In the genomic region with DNA sequence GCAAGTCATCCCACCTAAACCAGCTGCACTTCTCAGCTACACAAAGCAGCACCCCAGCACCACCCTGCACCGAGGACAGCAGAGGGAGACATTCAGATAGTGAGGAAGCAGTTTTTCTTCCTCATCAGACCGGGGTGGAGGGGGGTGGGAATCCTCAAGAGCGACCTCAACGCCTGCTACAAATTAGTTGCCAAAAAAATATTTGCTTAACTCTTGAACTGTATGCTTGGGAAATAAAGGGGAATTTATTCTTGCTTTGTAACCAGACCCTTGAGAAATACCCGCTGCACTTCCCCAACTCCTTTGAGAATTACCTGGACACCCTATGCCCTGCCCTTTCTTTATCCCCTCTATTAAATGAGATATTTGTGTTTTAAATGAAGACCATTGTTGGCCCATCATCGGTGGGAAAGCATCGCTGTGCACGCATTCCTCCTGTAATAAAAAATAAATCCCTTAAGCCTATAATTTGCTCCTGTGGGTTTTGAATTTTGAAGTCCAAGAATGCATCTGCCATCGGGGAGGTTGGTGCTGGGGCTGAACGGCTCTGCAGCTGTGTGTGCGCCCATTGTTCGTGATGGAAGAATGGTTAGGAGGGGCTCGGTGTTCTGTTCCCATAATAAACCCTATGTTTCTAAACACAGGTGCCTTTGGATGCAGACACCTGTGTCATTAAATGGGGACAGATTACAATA, we compare ENCODE assay signal across 17 mouse cellular contexts.
DNase-seq lines count a peak whose midpoint lies in the region; ATAC-seq and TF ChIP-seq lines count a peak whose summit lies in the region.
"Had no signal": no experiment of that assay in that cellular context is flagged by ENCODE, and none has a peak within 500 bp of the region (broad histone marks: within the 10 kb centered on the region; RNA-seq: fewer than 3 reads in every experiment).

No protein-coding gene starts in this region.

- no peaks in the 10 kb centered on the region for H3K27me3 ChIP-seq in hindbrain, embryonic 10.5 days (ENCODE audit: insufficient read depth, poor library complexity, severe bottlenecking)
- H3K27me3 ChIP-seq in hindbrain, embryonic 14.5 days (ENCODE audit: control insufficient read depth, insufficient read depth, low read length), result no peaks in the 10 kb centered on the region
- H3K27me3 ChIP-seq in lung, embryonic 14.5 days (ENCODE audit: insufficient read depth, low read length), result no peaks in the 10 kb centered on the region
- H3K27me3 ChIP-seq in embryonic facial prominence, embryonic 13.5 days, result no peaks in the 10 kb centered on the region
- H3K27me3 ChIP-seq: hindbrain, embryonic 15.5 days; limb, embryonic 12.5 days had no signal

- H3K4me2 ChIP-seq in hindbrain, embryonic 14.5 days (replicated peaks), result no peak overlapping the region
- H3K4me2 ChIP-seq in lung, embryonic 14.5 days, result no peak overlapping the region
- no peak overlapping the region for H3K4me2 ChIP-seq in embryonic facial prominence, embryonic 13.5 days
- H3K4me2 ChIP-seq: hindbrain, embryonic 15.5 days; limb, embryonic 12.5 days had no signal

- H3K36me3 ChIP-seq in hindbrain, embryonic 10.5 days, result no peaks in the 10 kb centered on the region
- no peaks in the 10 kb centered on the region for H3K36me3 ChIP-seq in hindbrain, embryonic 14.5 days (replicated peaks; ENCODE audit: control insufficient read depth, insufficient read depth)
- no peaks in the 10 kb centered on the region for H3K36me3 ChIP-seq in lung, embryonic 14.5 days (ENCODE audit: insufficient read depth)
- no peaks in the 10 kb centered on the region for H3K36me3 ChIP-seq in embryonic facial prominence, embryonic 13.5 days
- H3K36me3 ChIP-seq: hindbrain, embryonic 15.5 days; limb, embryonic 12.5 days had no signal

- no peak overlapping the region for H3K4me3 ChIP-seq in hindbrain, embryonic 10.5 days
- H3K4me3 ChIP-seq in hindbrain, embryonic 14.5 days (replicated peaks; ENCODE audit: low read length), result no peak overlapping the region
- no peak overlapping the region for H3K4me3 ChIP-seq in lung, embryonic 14.5 days (ENCODE audit: low read depth, low read length)
- no peak overlapping the region for H3K4me3 ChIP-seq in lung, adult 2 months (replicated peaks; ENCODE audit: extremely low read depth, low read depth, low read length)
- no peak overlapping the region for H3K4me3 ChIP-seq in embryonic facial prominence, embryonic 13.5 days
- H3K4me3 ChIP-seq: hindbrain, embryonic 15.5 days; limb, embryonic 12.5 days had no signal

- TF ChIP-seq CTCF in lung, embryonic 14.5 days (IDR thresholded peaks at IDR 0.05; ENCODE audit: low read depth), result peak; percentile 47; the same call in 1 of the 2 replicates
- TF ChIP-seq CTCF in lung, adult 2 months (IDR thresholded peaks at IDR 0.05; ENCODE audit: insufficient read depth, low read length), result no peak

- no peaks in the 10 kb centered on the region for H3K9me3 ChIP-seq in hindbrain, embryonic 10.5 days
- no peaks in the 10 kb centered on the region for H3K9me3 ChIP-seq in hindbrain, embryonic 14.5 days (ENCODE audit: control insufficient read depth, low read length)
- no peaks in the 10 kb centered on the region for H3K9me3 ChIP-seq in lung, embryonic 14.5 days (ENCODE audit: low read depth, low read length)
- H3K9me3 ChIP-seq in embryonic facial prominence, embryonic 13.5 days, result no peaks in the 10 kb centered on the region
- H3K9me3 ChIP-seq: hindbrain, embryonic 15.5 days; limb, embryonic 12.5 days had no signal

- DNase-seq in hindbrain, embryonic 10.5 days (ENCODE audit: low spot score), result peak; percentile 8
- DNase-seq in hindbrain, embryonic 14.5 days (ENCODE audit: low spot score), result no peak
- DNase-seq in lung, embryonic 14.5 days, result peak; percentile 36
- no peak for DNase-seq in lung, adult 2 months
- DNase-seq in embryo, embryonic 10 days (ENCODE audit: low spot score), result peak; percentile 18
- DNase-seq in right cerebral cortex, postnatal 25 days, result no peak
- DNase-seq: adrenal gland, adult 2 months; gastrocnemius, postnatal 36 days; spleen, adult 18-20 months; thymus, adult 18-20 months had no signal

- H3K4me1 ChIP-seq in hindbrain, embryonic 10.5 days (replicated peaks), result peaks cover 9% of the 10 kb centered on the region
- no peaks in the 10 kb centered on the region for H3K4me1 ChIP-seq in hindbrain, embryonic 14.5 days (replicated peaks; ENCODE audit: control insufficient read depth, insufficient read depth, low read length)
- H3K4me1 ChIP-seq in lung, embryonic 14.5 days (ENCODE audit: insufficient read depth), result peaks cover 9% of the 10 kb centered on the region; the same call in 1 of the 2 replicates
- peaks cover 3% of the 10 kb centered on the region; the same call in 1 of the 2 replicates for H3K4me1 ChIP-seq in lung, adult 2 months (ENCODE audit: control insufficient read depth, insufficient read depth, low read length)
- peaks cover 35% of the 10 kb centered on the region for H3K4me1 ChIP-seq in embryonic facial prominence, embryonic 13.5 days
- H3K4me1 ChIP-seq: hindbrain, embryonic 15.5 days had no signal

- H3K27ac ChIP-seq in hindbrain, embryonic 10.5 days, result peak overlapping the region; percentile 19; the same call in 1 of the 2 replicates
- H3K27ac ChIP-seq in hindbrain, embryonic 14.5 days, result no peak overlapping the region
- H3K27ac ChIP-seq in lung, embryonic 14.5 days (ENCODE audit: low read depth), result no peak overlapping the region
- peak overlapping the region; percentile 69; the same call in 1 of the 2 replicates for H3K27ac ChIP-seq in embryonic facial prominence, embryonic 13.5 days
- H3K27ac ChIP-seq: hindbrain, embryonic 15.5 days; limb, embryonic 12.5 days; macrophage had no signal

- TF ChIP-seq POLR2A in lung, adult 2 months (IDR thresholded peaks at IDR 0.05; ENCODE audit: borderline replicate concordance, extremely low read depth, low read depth, low read length), result no peak

- ATAC-seq in hindbrain, embryonic 14.5 days (ENCODE audit: low FRiP score), result no peak
- peak; percentile 56; the same call in 1 of the 2 replicates for ATAC-seq in lung, embryonic 14.5 days (ENCODE audit: insufficient read depth)
- ATAC-seq in embryonic facial prominence, embryonic 13.5 days (ENCODE audit: insufficient number of reproducible peaks, insufficient read depth, low FRiP score, low TSS enrichment, low read depth), result peak; percentile 29; the same call in 1 of the 2 replicates
- no peak for ATAC-seq in erythroid progenitor cell, adult 5-6 weeks (replicated peaks; ENCODE audit: low FRiP score, poor library complexity, severe bottlenecking)
- ATAC-seq: CD4-positive, CD25-positive, alpha-beta regulatory T cell, adult 4 months; forebrain, embryonic 16.5 days had no signal

- no peak overlapping the region for H3K9ac ChIP-seq in hindbrain, embryonic 14.5 days
- no peak overlapping the region for H3K9ac ChIP-seq in lung, embryonic 14.5 days
- H3K9ac ChIP-seq in embryonic facial prominence, embryonic 13.5 days, result no peak overlapping the region
- H3K9ac ChIP-seq: hindbrain, embryonic 15.5 days; limb, embryonic 12.5 days had no signal

- 68% methylated on average over 13 of the region's 13 CpGs for WGBS in hindbrain, embryonic 10.5 days
- 70% methylated on average over 13 of the region's 13 CpGs for WGBS in hindbrain, embryonic 14.5 days
- 46% methylated on average over 13 of the region's 13 CpGs for WGBS in lung, embryonic 14.5 days
- whole genome bisulfite sequencing in lung, adult 2 months, result 54% methylated on average over 13 of the region's 13 CpGs
- WGBS in embryonic facial prominence, embryonic 13.5 days, result 20% methylated on average over 13 of the region's 13 CpGs

Comparison
In these comparisons a context has a peak if more than half of its experiments do, and no peak if none do; other contexts are left out.
1. DNase-seq: peak in hindbrain, embryonic 10.5 days (single experiment), lung, embryonic 14.5 days (single experiment) and embryo, embryonic 10 days (single experiment); none in hindbrain, embryonic 14.5 days (single experiment), lung, adult 2 months (single experiment) and right cerebral cortex, postnatal 25 days (single experiment).
2. H3K27ac ChIP-seq: peak in hindbrain, embryonic 10.5 days (single experiment) and embryonic facial prominence, embryonic 13.5 days (single experiment); none in hindbrain, embryonic 14.5 days (single experiment) and lung, embryonic 14.5 days (single experiment).
3. ATAC-seq: peak in lung, embryonic 14.5 days (single experiment) and embryonic facial prominence, embryonic 13.5 days (single experiment); none in hindbrain, embryonic 14.5 days (single experiment) and erythroid progenitor cell, adult 5-6 weeks (single experiment).